Mouse (Mus musculus) spleen, adult 18-20 months (tissue): ENCODE measurements around the gene Calr3.

ENCODE experiments used
- DNase-seq, 2 experiments: peaks; one replicate each; pipeline ENCODE4 v3.0.0; 2022; ENCODE audit warnings: mixed read lengths in 2 of 2

The Calr3 gene

GRCm38 (mm10) chr8:72443338-72443993 lies at the start of gene Calr3, which contains the start of gene 1700030K09Rik:
Gene Calr3 (minus strand): TSS chr8:72443870.
Gene 1700030K09Rik (plus strand): TSS chr8:72443880.
- DNase-seq: peak; percentile 96 to 98

DNA sequence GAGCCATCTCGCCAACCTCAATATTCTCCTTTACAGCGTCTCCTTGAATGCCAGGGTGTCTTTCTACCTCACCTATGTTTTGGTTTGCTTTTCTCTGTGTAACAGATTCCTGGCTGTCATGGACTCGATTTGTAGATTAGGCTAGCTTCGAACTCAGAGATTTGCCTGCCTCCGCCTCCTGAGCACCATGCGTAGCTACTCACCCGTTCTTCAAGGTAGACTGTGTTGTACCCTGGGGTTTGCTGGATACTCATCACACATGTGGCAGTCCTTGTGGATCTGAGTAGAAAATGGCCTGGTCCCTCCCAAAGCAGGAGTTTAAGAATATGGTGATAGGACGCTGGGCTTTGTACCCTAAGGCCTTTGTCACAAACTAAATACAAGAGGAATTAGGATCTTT lies 49.7 kb upstream of the Calr3 start:
- DNase-seq: no peak

DNA sequence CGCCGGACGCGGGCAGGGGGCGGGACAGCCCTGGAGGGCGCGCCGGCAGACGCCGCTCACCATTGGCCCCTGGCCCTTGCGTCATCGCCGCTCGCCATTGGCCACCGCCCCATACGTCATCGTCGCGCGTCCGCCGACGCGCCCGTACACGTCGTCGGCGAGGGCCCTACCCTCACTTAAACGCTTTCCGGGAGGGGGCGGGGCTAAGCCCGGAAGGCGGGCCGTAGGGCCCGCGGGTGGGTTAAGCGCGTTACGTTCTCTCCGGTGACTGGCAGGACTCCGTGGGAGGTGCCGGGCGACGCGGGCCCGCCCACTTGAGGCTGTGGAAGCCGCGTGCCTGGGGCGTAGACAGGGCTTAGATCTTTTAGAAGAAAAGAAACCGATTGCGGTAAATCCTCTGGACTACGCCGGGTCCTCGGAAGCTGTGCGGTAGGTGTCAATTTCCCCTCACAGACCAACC lies 49.0 kb upstream of the Calr3 start:
- peak; percentile 99 for DNase-seq

- peak; percentile 19 to 31 for DNase-seq
These were observed 48.3 kb upstream of the Calr3 start, which contains the start of gene Slc35e1 for GRCm38 (mm10) chr8:72491680-72492621. Gene Slc35e1 (minus strand): TSS chr8:72492614.

DNA sequence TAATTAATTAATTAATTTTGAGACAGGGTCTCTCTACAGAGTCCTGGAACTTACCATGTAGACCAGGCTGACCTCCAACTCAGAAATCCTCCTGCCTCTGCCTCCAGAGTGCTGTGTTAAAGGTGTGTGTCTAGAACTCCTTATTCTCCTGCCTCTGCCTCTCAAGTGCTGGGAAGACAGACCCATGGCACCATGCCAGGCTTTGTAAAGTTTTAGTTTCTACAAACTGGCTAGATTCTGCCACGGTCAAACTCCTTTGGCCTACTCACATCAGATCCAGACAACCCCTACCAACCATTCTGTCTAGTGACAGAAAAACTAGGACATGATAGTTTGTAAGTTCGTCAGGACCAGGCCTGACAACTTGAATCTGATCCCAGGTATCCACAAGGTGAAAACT lies 47.3 kb upstream of the Calr3 start:
- no peak for DNase-seq

- no peak for DNase-seq
These were observed 43.3 kb upstream of the Calr3 start for GRCm38 (mm10) chr8:72487014-72487413.

DNA sequence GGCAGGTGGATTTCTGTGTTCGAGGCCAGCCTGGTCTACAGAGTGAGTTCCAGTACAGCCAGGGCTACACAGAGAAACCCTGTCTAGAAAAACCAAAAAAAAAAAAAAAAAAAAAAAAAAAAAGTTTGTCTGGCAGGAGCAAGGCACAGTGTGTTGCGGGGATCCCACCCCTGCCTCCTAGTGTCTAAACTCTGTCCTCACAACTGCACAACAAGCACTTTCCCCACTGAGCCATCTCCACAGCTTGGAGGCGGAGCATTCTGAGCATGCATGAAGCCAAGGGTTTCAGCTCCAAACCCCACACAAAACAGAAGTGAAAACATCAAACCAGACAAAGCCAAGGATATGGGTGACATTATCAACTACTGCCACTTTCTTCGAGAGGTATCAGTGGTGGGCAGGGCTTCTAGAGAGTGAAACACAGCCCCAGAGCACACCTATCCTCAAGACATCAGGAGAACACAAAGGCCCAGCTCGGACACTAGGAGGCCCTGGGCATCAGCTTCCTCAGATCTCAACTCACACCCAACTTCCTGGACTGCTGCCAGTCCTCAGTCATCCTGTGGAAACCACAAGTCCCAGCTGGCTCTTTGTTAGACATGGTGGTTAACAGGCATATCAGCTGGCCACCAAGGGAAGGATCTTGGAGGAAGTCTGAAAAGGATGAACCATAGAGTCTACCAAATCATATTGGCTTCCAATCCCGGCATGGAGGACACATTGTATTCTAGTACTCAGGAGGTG lies 42.0 kb upstream of the Calr3 start:
- DNase-seq: no peak

- DNase-seq: peak; percentile 89 to 95
These were observed 31.3 kb upstream of the Calr3 start, which contains the start of gene Cherp for GRCm38 (mm10) chr8:72474826-72475546. Gene Cherp (minus strand): TSS chr8:72475226.

- DNase-seq: no peak
These were observed 27.0 kb upstream of the Calr3 start for GRCm38 (mm10) chr8:72470684-72471083.

DNA sequence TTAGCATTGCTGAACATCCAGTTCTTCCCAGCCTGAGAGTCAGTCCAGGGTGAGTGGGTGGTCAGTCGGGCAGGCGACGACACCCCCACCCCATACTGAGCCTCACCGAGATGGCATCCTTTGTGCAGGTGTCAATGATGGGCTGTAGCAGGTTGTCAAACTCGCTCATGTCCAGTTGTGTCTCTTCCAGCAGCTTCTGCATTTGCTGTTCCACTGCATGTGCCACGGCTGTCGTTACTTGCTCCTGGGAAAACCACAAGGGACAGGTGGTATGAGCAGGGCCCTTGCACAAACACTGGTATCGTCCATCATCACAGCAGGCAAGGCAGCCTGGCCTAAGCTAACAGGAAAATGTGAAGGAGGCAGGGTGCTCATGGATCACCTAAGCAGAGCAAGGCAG lies 26.3 kb upstream of the Calr3 start:
- no peak for DNase-seq

DNA sequence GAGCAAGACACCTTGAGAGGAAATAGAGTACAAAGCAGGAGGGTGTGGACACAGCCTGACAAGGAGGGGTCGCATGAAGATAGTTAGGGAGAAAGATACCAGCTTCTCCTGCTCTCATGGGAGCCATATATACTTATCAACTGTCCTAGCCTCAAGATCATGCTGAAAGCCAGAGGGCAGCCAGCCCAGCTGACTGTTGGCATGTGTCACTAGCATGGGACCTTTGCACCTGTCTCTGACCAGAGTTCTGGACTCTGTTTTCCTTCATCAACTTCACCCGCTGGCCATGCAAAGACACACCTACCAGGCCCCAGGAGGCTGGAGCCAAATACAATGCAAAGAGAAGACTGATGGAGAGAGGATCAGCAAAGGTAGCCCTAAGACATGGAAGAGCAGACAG lies 25.6 kb upstream of the Calr3 start:
- no peak for DNase-seq

DNA sequence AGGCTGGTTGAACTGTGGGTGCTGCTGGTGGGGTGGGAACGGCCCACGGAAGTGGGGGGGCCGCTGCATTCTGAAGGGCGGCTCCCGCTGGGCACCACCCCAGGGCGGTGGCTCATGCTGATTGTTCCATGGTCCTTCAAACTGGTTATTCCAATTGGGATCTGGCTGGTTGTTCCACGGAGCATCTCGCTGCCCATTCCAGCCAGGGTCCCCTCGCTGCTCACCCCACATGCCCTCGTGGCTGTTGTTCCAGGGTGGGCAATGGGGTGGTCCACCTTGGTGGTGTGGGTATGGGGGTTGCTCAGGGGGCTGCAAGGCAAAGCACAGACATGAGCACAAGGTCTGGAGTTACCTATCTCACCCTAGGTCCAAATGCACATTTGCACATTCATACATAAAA lies 20.5 kb upstream of the Calr3 start:
- no peak for DNase-seq

- DNase-seq: no peak
These were observed 16.3 kb upstream of the Calr3 start for GRCm38 (mm10) chr8:72459881-72460533.

DNA sequence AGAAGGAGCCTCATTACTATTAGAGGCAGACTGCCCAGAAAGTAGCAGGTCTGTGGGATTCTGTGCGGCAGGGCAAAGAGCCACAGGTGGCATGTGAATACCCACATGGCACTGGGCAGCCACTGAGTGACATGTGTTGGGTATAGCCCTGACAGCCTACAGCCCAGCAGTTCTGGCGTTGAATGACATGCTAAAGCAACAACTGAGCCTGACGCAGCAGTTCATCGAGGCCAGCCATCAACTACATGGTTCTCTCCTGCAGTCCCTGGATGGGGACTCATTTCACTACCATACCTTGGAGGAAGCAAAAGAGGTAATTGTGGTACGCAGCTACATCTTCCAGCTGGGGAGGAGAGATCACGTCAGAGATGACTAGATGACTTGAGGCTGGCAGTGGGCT lies 14.8 kb upstream of the Calr3 start:
- DNase-seq: no peak

GRCm38 (mm10) chr8:72457806-72458205 lies 14.1 kb upstream of the Calr3 start:
- DNase-seq: no peak

DNA sequence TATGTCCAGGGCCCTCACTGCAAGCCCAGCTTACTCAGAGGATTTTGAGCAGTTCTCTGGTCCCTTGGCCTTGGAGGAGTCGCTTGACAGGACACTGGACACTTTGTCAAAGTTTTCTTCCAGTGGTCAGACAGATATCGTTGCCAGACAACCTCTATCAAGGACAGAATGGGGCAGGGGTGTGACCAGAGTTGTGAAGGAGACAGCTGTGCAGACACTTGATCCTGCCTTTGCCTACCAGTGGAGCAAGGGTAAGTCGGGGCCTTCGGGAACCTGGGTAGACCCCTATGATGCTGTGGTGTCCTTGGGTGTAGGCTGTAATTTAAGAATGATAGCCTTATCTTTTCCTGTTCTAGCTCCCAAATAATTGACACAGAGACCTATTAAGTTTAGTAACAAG lies 11.6 kb upstream of the Calr3 start:
- DNase-seq: no peak

DNA sequence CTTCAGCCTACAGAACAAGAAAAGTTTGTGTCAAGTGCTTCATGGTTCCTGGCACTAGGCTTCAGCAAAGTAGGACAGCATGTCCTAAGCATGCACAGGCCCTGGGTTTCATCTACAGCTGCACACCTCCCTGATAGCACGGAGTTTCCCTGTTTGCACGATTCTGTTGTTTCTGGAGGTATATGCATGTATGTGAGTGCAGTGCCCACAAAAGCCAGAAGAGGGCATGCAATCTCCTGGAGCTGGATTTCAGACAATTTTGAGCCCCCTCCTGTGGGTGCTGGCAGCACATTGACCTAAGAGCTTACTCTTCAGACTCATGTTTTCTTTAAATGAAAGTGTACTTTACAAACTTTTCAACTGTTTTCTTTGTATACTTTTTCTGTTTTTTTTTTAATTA lies 10.2 kb upstream of the Calr3 start:
- no peak for DNase-seq

- no peak for DNase-seq
These were observed 7.8 kb upstream of the Calr3 start for GRCm38 (mm10) chr8:72451516-72451915.

DNA sequence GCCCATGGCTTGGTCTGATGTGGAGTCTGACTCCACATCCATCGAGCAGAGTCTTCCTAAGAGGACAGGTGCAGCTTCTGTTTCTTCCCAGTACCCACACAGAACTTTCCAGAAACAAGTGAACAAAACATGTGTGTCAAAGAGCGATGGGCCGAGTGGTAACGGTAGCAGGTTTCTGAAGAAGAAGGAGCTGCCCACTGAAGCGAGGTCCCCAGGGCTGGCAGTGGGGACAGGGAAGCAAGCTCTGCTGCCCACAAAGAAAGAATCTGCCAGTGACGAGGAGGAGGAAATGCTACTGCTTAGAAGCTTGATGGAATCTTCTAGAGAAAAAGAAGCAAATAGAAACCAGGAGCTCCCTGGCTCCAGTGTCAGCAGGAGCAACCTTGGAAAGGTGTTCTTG lies 1.4 kb upstream of the Calr3 start:
- peak; percentile 46 to 73 for DNase-seq

GRCm38 (mm10) chr8:72443994-72444350 lies 302 bp upstream of the Calr3 start:
- no peak for DNase-seq

- no peak for DNase-seq
These were observed 5.2 kb downstream of the Calr3 start for GRCm38 (mm10) chr8:72438248-72439015.
